Comparison of ENCODE assay signal across 16 mouse cellular contexts in the genomic region with DNA sequence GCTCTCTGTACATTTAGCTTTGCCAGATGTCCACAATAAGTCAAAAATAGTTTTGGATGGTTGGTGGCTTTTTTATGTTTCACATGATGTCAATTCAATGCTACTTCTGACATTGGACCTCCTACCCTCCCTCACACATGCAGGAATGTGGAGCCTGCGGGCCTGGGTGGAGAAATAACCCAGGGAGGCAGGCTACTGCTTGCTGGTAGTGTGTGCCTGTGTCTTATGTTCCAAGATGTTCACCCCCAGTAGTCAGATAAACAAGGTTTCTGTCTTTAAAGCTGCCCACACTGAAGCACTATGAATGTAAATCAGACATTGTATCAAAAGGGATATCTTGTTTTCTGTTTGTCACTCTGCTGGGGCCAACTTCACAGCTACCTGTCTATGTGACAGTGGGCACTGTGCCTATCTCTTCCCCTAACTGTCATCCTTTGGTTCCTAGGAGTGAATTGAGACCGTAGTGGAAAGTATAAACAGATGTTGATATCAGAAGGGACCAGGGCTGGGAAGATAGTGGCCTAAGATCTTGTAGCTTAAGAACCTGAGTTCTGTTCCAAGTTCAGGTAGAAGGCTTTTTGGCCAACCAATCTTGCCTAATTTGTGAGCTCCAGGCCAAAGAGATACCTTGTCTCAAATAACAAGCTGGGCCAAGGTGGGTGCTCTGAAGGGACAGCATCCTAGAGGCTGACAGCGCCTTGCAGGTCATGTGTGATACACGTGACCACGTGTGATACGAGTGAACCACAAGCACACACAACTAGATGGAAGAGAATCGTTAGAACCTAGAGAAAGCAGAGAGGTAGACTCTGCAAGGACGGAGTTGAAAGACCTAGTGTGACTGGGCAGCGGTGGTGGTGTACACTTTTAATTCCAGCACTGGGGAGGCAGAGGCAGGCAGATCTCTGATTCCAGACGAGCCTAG. TPM values are rescaled to one million over a fixed set of nuclear protein-coding genes. Genes with fewer than 3 reads are reported as not detected.
DNase-seq lines count a peak whose midpoint lies in the region; ATAC-seq and TF ChIP-seq lines count a peak whose summit lies in the region.
"Had no signal": no experiment of that assay in that cellular context is flagged by ENCODE, and none has a peak within 500 bp of the region (broad histone marks: within the 10 kb centered on the region; RNA-seq: fewer than 3 reads in every experiment).

No protein-coding gene starts in this region.

- H3K27me3 ChIP-seq in hindbrain, embryonic 13.5 days, result peaks cover 30% of the 10 kb centered on the region
- peaks cover 50% of the 10 kb centered on the region for H3K27me3 ChIP-seq in hindbrain, embryonic 10.5 days (ENCODE audit: insufficient read depth, poor library complexity, severe bottlenecking)
- no peaks in the 10 kb centered on the region for H3K27me3 ChIP-seq in lung, embryonic 14.5 days (ENCODE audit: insufficient read depth, low read length)
- no peaks in the 10 kb centered on the region for H3K27me3 ChIP-seq in embryonic facial prominence, embryonic 15.5 days
- no peaks in the 10 kb centered on the region for H3K27me3 ChIP-seq in stomach, embryonic 15.5 days (replicated peaks)
- H3K27me3 ChIP-seq: heart, embryonic 12.5 days had no signal

- no peak for ATAC-seq in hindbrain, embryonic 13.5 days (ENCODE audit: low FRiP score)
- ATAC-seq in lung, embryonic 14.5 days (ENCODE audit: insufficient read depth), result no peak
- ATAC-seq in embryonic facial prominence, embryonic 15.5 days (ENCODE audit: insufficient number of reproducible peaks, low FRiP score, low TSS enrichment, low read depth), result no peak
- ATAC-seq in stomach, embryonic 15.5 days (ENCODE audit: insufficient read depth, low FRiP score, low read depth), result no peak

- peaks cover 25% of the 10 kb centered on the region for H3K4me1 ChIP-seq in hindbrain, embryonic 13.5 days (replicated peaks)
- H3K4me1 ChIP-seq in hindbrain, embryonic 10.5 days (replicated peaks), result peaks cover 32% of the 10 kb centered on the region
- peaks cover 30% of the 10 kb centered on the region for H3K4me1 ChIP-seq in lung, embryonic 14.5 days (ENCODE audit: insufficient read depth)
- peaks cover 46% of the 10 kb centered on the region for H3K4me1 ChIP-seq in embryonic facial prominence, embryonic 15.5 days
- H3K4me1 ChIP-seq in stomach, embryonic 15.5 days, result peaks cover 33% of the 10 kb centered on the region

- 0 out of 2 replicates have a peak overlapping the region, but pooled peaks have one; percentile 83 for H3K27ac ChIP-seq in hindbrain, embryonic 13.5 days
- no peak overlapping the region for H3K27ac ChIP-seq in hindbrain, embryonic 10.5 days
- H3K27ac ChIP-seq in lung, embryonic 14.5 days (ENCODE audit: low read depth), result peak overlapping the region; percentile 97
- peak overlapping the region; percentile 99 for H3K27ac ChIP-seq in embryonic facial prominence, embryonic 15.5 days (replicated peaks)
- peak overlapping the region; percentile 92 for H3K27ac ChIP-seq in stomach, embryonic 15.5 days

- H3K4me3 ChIP-seq in hindbrain, embryonic 13.5 days, result no peak overlapping the region
- no peak overlapping the region for H3K4me3 ChIP-seq in hindbrain, embryonic 10.5 days
- H3K4me3 ChIP-seq in lung, embryonic 14.5 days (ENCODE audit: low read depth, low read length), result no peak overlapping the region
- H3K4me3 ChIP-seq in embryonic facial prominence, embryonic 15.5 days (replicated peaks), result no peak overlapping the region
- no peak overlapping the region for H3K4me3 ChIP-seq in stomach, embryonic 15.5 days (replicated peaks)
- H3K4me3 ChIP-seq: forebrain, embryonic 13.5 days; neural tube, embryonic 13.5 days had no signal

- DNase-seq in hindbrain, embryonic 10.5 days (ENCODE audit: low spot score), result no peak
- DNase-seq in lung, embryonic 14.5 days, result no peak
- no peak for DNase-seq in lung, adult 18-20 months
- no peak for DNase-seq in gastrocnemius, postnatal 14 days
- DNase-seq: adrenal gland, postnatal 25 days; cerebellum, postnatal 36 days; kidney, postnatal 14 days; retina, postnatal 1 day had no signal

- H3K36me3 ChIP-seq in hindbrain, embryonic 13.5 days, result no peaks in the 10 kb centered on the region
- H3K36me3 ChIP-seq in hindbrain, embryonic 10.5 days, result no peaks in the 10 kb centered on the region
- no peaks in the 10 kb centered on the region; the same call in 1 of the 2 replicates for H3K36me3 ChIP-seq in lung, embryonic 14.5 days (ENCODE audit: insufficient read depth)
- no peaks in the 10 kb centered on the region; the same call in 1 of the 2 replicates for H3K36me3 ChIP-seq in embryonic facial prominence, embryonic 15.5 days
- no peaks in the 10 kb centered on the region for H3K36me3 ChIP-seq in stomach, embryonic 15.5 days
- H3K36me3 ChIP-seq: midbrain, embryonic 15.5 days; neural tube, embryonic 13.5 days had no signal

- 95% methylated on average over 10 of the region's 10 CpGs for WGBS in hindbrain, embryonic 13.5 days
- 91% methylated on average over 10 of the region's 10 CpGs for WGBS in hindbrain, embryonic 10.5 days
- 90% methylated on average over 10 of the region's 10 CpGs for WGBS in lung, embryonic 14.5 days
- WGBS in embryonic facial prominence, embryonic 15.5 days, result 82% methylated on average over 10 of the region's 10 CpGs
- 87% methylated on average over 10 of the region's 10 CpGs for WGBS in stomach, embryonic 15.5 days

- intact Hi-C loops in gastrocnemius, postnatal 14 days (cut with DNase I; ENCODE audit: low total_unique reads), result no loop called here

- TF ChIP-seq CTCF in lung, embryonic 14.5 days (IDR thresholded peaks at IDR 0.05; ENCODE audit: low read depth), result no peak

- H3K4me2 ChIP-seq in hindbrain, embryonic 13.5 days, result no peak overlapping the region
- H3K4me2 ChIP-seq in lung, embryonic 14.5 days, result no peak overlapping the region
- no peak overlapping the region for H3K4me2 ChIP-seq in embryonic facial prominence, embryonic 15.5 days (replicated peaks)
- H3K4me2 ChIP-seq in stomach, embryonic 15.5 days, result no peak overlapping the region

- H3K9me3 ChIP-seq in hindbrain, embryonic 13.5 days, result no peaks in the 10 kb centered on the region
- H3K9me3 ChIP-seq in hindbrain, embryonic 10.5 days, result no peaks in the 10 kb centered on the region
- H3K9me3 ChIP-seq in lung, embryonic 14.5 days (ENCODE audit: low read depth, low read length), result no peaks in the 10 kb centered on the region
- no peaks in the 10 kb centered on the region for H3K9me3 ChIP-seq in embryonic facial prominence, embryonic 15.5 days (replicated peaks)
- H3K9me3 ChIP-seq in stomach, embryonic 15.5 days, result no peaks in the 10 kb centered on the region
- H3K9me3 ChIP-seq: forebrain, embryonic 13.5 days; heart, embryonic 12.5 days; midbrain, embryonic 15.5 days; neural tube, embryonic 13.5 days had no signal

- H3K9ac ChIP-seq in hindbrain, embryonic 13.5 days, result no peak overlapping the region
- H3K9ac ChIP-seq in lung, embryonic 14.5 days, result no peak overlapping the region
- H3K9ac ChIP-seq in embryonic facial prominence, embryonic 15.5 days, result no peak overlapping the region
- H3K9ac ChIP-seq in stomach, embryonic 15.5 days, result no peak overlapping the region
- H3K9ac ChIP-seq: forebrain, embryonic 13.5 days; hindbrain, embryonic 14.5 days; midbrain, embryonic 15.5 days; neural tube, embryonic 13.5 days had no signal

RNA-seq across cellular contexts. Expression of a gene that starts 1.3 kb away (rescaled TPM):
- 187 TPM in 2 replicates for polyA plus RNA-seq in hindbrain, embryonic 13.5 days (2015; fragmentation: Nextera tagmentation; extraction: Ambion mirVana)
- 146 and 230 TPM in 2 replicates for polyA plus RNA-seq in hindbrain, embryonic 10.5 days (2016; fragmentation: Nextera tagmentation; extraction: Ambion mirVana)
- polyA plus RNA-seq in lung, embryonic 14.5 days (2014; fragmentation: Nextera tagmentation; extraction: Ambion mirVana), result 474 and 484 TPM in 2 replicates
- 1,678 and 1,714 TPM in 2 replicates for polyA plus RNA-seq in embryonic facial prominence, embryonic 15.5 days (2015; fragmentation: Nextera tagmentation; extraction: Ambion mirVana)
- polyA plus RNA-seq in stomach, embryonic 15.5 days (2015; fragmentation: Nextera tagmentation; extraction: Ambion mirVana), result 866 and 946 TPM in 2 replicates
- total RNA-seq in gastrocnemius, postnatal 14 days (2021), result 100 to 1,000 TPM in 1 of 2 experiments, 10 to 100 TPM in 1; 90.8 to 119 TPM

RNA-seq across cellular contexts. Expression of a gene that starts 54.4 kb away (rescaled TPM):
- 11.4 and 12.5 TPM in 2 replicates for polyA plus RNA-seq in hindbrain, embryonic 13.5 days (2015; fragmentation: Nextera tagmentation; extraction: Ambion mirVana)
- polyA plus RNA-seq in hindbrain, embryonic 10.5 days (2016; fragmentation: Nextera tagmentation; extraction: Ambion mirVana), result 15.9 and 20.1 TPM in 2 replicates
- polyA plus RNA-seq in lung, embryonic 14.5 days (2014; fragmentation: Nextera tagmentation; extraction: Ambion mirVana), result 24.0 and 25.0 TPM in 2 replicates
- 16.4 and 19.0 TPM in 2 replicates for polyA plus RNA-seq in embryonic facial prominence, embryonic 15.5 days (2015; fragmentation: Nextera tagmentation; extraction: Ambion mirVana)
- 14.0 and 17.2 TPM in 2 replicates for polyA plus RNA-seq in stomach, embryonic 15.5 days (2015; fragmentation: Nextera tagmentation; extraction: Ambion mirVana)
- total RNA-seq in gastrocnemius, postnatal 14 days (2021), result 1 to 10 TPM; 5.0 to 6.4 TPM
